Mouse (Mus musculus): ENCODE results near the gene Abcg5.

GRCm38 (mm10) chr17:84608606-84609005, 74.2 kb downstream of the Abcg5 start:
- TF ChIP-seq E2F4 (IDR thresholded peaks at IDR 0.05; ENCODE audit: insufficient replicate concordance, low read depth, low read length) (no peak), MYC (IDR thresholded peaks at IDR 0.05; ENCODE audit: low read depth, low read length) (no peak)
